Comparison of ENCODE assay signal across 25 mouse cellular contexts in genomic region chr1:35826575-35827114, GRCm38 (mm10).
DNase-seq lines count a peak whose midpoint lies in the region; TF ChIP-seq lines count a peak whose summit lies in the region.
"Had no signal": no experiment of that assay in that cellular context is flagged by ENCODE, and none has a peak within 500 bp of the region (broad histone marks: within the 10 kb centered on the region; RNA-seq: fewer than 3 reads in every experiment).

No protein-coding gene starts in this region.

- H3K27ac ChIP-seq in embryonic facial prominence, embryonic 10.5 days (replicated peaks) = peak overlapping the region; percentile 14; the same call in 1 of the 2 replicates
- H3K27ac ChIP-seq: embryonic facial prominence, embryonic 13.5 days; forebrain, embryonic 12.5 days; forebrain, embryonic 15.5 days; heart, embryonic 15.5 days; hindbrain, embryonic 10.5 days; hindbrain, embryonic 13.5 days had no signal

- H3K36me3 ChIP-seq in embryonic facial prominence, embryonic 10.5 days (replicated peaks) = no peaks in the 10 kb centered on the region
- H3K36me3 ChIP-seq: embryonic facial prominence, embryonic 13.5 days; forebrain, embryonic 12.5 days; forebrain, embryonic 15.5 days; heart, embryonic 12.5 days; heart, embryonic 15.5 days; hindbrain, embryonic 10.5 days; hindbrain, embryonic 13.5 days had no signal

- intact Hi-C loops in left cerebral cortex, postnatal 14 days (cut with DNase I) = no loop called here

- H3K4me1 ChIP-seq in embryonic facial prominence, embryonic 10.5 days = peaks cover 50% of the 10 kb centered on the region
- no peaks in the 10 kb centered on the region for H3K4me1 ChIP-seq in lung, adult 2 months (ENCODE audit: control insufficient read depth, insufficient read depth, low read length)

- WGBS in embryonic facial prominence, embryonic 10.5 days = 87% methylated on average over 7 of the region's 7 CpGs
- 77% methylated on average over 7 of the region's 7 CpGs for WGBS in lung, adult 2 months

- H3K27me3 ChIP-seq in embryonic facial prominence, embryonic 10.5 days (replicated peaks; ENCODE audit: low read depth, poor library complexity, severe bottlenecking) = no peaks in the 10 kb centered on the region
- H3K27me3 ChIP-seq: embryonic facial prominence, embryonic 13.5 days; forebrain, embryonic 12.5 days; forebrain, embryonic 15.5 days; heart, embryonic 12.5 days; heart, embryonic 15.5 days had no signal

- peak; percentile 29 to 44 for DNase-seq in left cerebral cortex, postnatal 14 days (ENCODE audit: low spot score in 2 of 2)
- no peak for DNase-seq in left cerebral cortex, adult 11 months (ENCODE audit: low spot score)
- DNase-seq in right cerebral cortex, postnatal 10 days (ENCODE audit: low spot score in 2 of 2) = peak; percentile 54 to 58
- DNase-seq in right cerebral cortex, postnatal 25 days = no peak
- no peak for DNase-seq in embryonic facial prominence, embryonic 10.5 days (ENCODE audit: low spot score)
- DNase-seq in lung, adult 2 months = no peak
- no peak for DNase-seq in ovary, postnatal 14 days (ENCODE audit: low spot score)
- DNase-seq: adrenal gland, postnatal 10 days; adrenal gland, postnatal 36 days; cerebellum, adult 11 months; cerebellum, adult 2 months; cerebellum, adult 9-11 months; cerebellum, postnatal 25 days; gastrocnemius, postnatal 25 days; heart, adult 18-20 months; heart, postnatal 10 days; heart, postnatal 36 days had no signal

- no peaks in the 10 kb centered on the region for H3K9me3 ChIP-seq in embryonic facial prominence, embryonic 10.5 days
- H3K9me3 ChIP-seq: forebrain, embryonic 12.5 days; forebrain, embryonic 15.5 days; heart, embryonic 12.5 days; heart, embryonic 15.5 days; hindbrain, embryonic 10.5 days; hindbrain, embryonic 13.5 days had no signal

- no peak for TF ChIP-seq POLR2A in lung, adult 2 months (IDR thresholded peaks at IDR 0.05; ENCODE audit: borderline replicate concordance, extremely low read depth, low read depth, low read length)

- no peak for TF ChIP-seq CTCF in lung, adult 2 months (IDR thresholded peaks at IDR 0.05; ENCODE audit: insufficient read depth, low read length)

- no peak overlapping the region for H3K4me3 ChIP-seq in embryonic facial prominence, embryonic 10.5 days
- H3K4me3 ChIP-seq in lung, adult 2 months (replicated peaks; ENCODE audit: extremely low read depth, low read depth, low read length) = no peak overlapping the region
- H3K4me3 ChIP-seq: embryonic facial prominence, embryonic 13.5 days; erythroblast, embryonic 14.5 days; forebrain, embryonic 12.5 days; forebrain, embryonic 15.5 days; heart, embryonic 12.5 days; heart, embryonic 15.5 days; hindbrain, embryonic 10.5 days; hindbrain, embryonic 13.5 days had no signal

Comparison
In these comparisons a context has a peak if more than half of its experiments do, and no peak if none do; other contexts are left out.
1. DNase-seq: peak in left cerebral cortex, postnatal 14 days (2 of 2) and right cerebral cortex, postnatal 10 days (2 of 2); none in left cerebral cortex, adult 11 months (single experiment), right cerebral cortex, postnatal 25 days (single experiment), embryonic facial prominence, embryonic 10.5 days (single experiment), lung, adult 2 months (single experiment) and ovary, postnatal 14 days (single experiment).